Mouse (Mus musculus) midbrain, embryonic 16.5 days (tissue): ENCODE measurements at regions not wholly inside any gene's neighbourhood (a gene's known extent, or its start where the extent isn't known, plus 50 kb on each side); places are given as distances from the start of the nearest gene placed in this dataset.

ENCODE experiments used
- ATAC-seq: fragments of 200-750 bp; cut with Nextera tagmentation; 2 replicates; pipeline ENCODE4 v1.8.0; 2017; ENCODE audit warnings: moderate TSS enrichment
- H3K27ac ChIP-seq: fragments of 300-500 bp; sonication (generic); 2 replicates; pipeline ENCODE4 v1.5.1; 2014; ENCODE audit warnings: mild to moderate bottlenecking, low read length, mixed read lengths
- H3K27me3 ChIP-seq: fragments of 300-500 bp; sonication (generic); 2 replicates; pipeline ENCODE4 v1.6.1; 2014; ENCODE audit warnings: low read depth, low read length, mixed read lengths; ENCODE audit not compliant: control insufficient read depth, insufficient read depth
- H3K36me3 ChIP-seq: fragments of 300-500 bp; sonication (generic); 2 replicates; pipeline ENCODE4 v1.6.1; 2014; ENCODE audit warnings: mild to moderate bottlenecking, low read length, moderate library complexity, mixed read lengths; ENCODE audit not compliant: control insufficient read depth, insufficient read depth
- H3K4me1 ChIP-seq: fragments of 300-500 bp; sonication (generic); 2 replicates; pipeline ENCODE4 v1.6.1; 2014; ENCODE audit warnings: mild to moderate bottlenecking, low read length, mixed read lengths; ENCODE audit not compliant: control insufficient read depth, insufficient read depth
- H3K4me2 ChIP-seq: fragments of 300-500 bp; sonication (generic); 2 replicates; pipeline ENCODE4 v1.6.1; 2014; ENCODE audit warnings: mild to moderate bottlenecking, low read length, mixed read lengths
- H3K4me3 ChIP-seq: fragments of 300-500 bp; sonication (generic); 2 replicates; pipeline ENCODE4 v1.5.1; 2014; ENCODE audit warnings: low read depth, mild to moderate bottlenecking, low read length, moderate library complexity, mixed read lengths
- H3K9ac ChIP-seq: fragments of 300-500 bp; sonication (generic); 2 replicates; pipeline ENCODE4 v1.6.1; 2014; ENCODE audit warnings: low read depth, low read length, mixed read lengths
- H3K9me3 ChIP-seq: fragments of 300-500 bp; sonication (generic); replicated peaks from 2 replicates; pipeline ENCODE4 v1.6.1; 2014; ENCODE audit warnings: mild to moderate bottlenecking, low read length, mixed read lengths; ENCODE audit not compliant: control insufficient read depth, poor library complexity, severe bottlenecking
- WGBS: fragments of 180-500 bp; shearing (Covaris S2); extraction: QIAGEN DNeasy Blood & Tissue Kit; methylation state at CpG from one replicate; pipeline ENCODE4 v1.1.7; 2014; 5-methylcytosine and 5-hydroxymethylcytosine counted together

DNA sequence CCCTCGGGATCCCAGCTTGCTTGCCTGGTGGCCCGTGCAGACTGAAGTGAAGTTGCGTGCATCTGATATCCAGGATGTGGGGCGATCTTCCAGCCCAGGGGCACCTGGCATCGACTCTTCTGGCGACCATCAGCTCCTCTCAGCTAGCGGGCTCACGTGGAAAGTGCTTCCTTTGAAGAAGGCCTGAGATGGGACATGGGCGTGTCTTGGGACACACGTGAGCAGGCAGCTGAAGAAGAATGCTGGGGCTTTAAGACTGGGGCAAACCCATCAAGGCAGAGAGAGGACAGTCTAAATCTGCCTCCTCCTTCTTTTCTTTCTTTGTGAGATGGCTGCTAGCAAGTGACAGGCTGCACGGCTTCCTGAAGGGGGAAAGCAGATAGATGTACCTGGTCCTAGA, 142.3 kb upstream of the Mrps10 start:
- H3K9me3 ChIP-seq = no peaks in the 10 kb centered on the region
- no peak overlapping the region for H3K4me3 ChIP-seq
- no peak overlapping the region for H3K4me2 ChIP-seq
- no peaks in the 10 kb centered on the region for H3K27me3 ChIP-seq
- peaks cover 10% of the 10 kb centered on the region for H3K36me3 ChIP-seq
- H3K9ac ChIP-seq = no peak overlapping the region
- no peak for ATAC-seq
- no peak overlapping the region for H3K27ac ChIP-seq
- peaks cover 3% of the 10 kb centered on the region; the same call in 1 of the 2 replicates for H3K4me1 ChIP-seq
- WGBS = 65% methylated on average over 11 of the region's 11 CpGs

DNA sequence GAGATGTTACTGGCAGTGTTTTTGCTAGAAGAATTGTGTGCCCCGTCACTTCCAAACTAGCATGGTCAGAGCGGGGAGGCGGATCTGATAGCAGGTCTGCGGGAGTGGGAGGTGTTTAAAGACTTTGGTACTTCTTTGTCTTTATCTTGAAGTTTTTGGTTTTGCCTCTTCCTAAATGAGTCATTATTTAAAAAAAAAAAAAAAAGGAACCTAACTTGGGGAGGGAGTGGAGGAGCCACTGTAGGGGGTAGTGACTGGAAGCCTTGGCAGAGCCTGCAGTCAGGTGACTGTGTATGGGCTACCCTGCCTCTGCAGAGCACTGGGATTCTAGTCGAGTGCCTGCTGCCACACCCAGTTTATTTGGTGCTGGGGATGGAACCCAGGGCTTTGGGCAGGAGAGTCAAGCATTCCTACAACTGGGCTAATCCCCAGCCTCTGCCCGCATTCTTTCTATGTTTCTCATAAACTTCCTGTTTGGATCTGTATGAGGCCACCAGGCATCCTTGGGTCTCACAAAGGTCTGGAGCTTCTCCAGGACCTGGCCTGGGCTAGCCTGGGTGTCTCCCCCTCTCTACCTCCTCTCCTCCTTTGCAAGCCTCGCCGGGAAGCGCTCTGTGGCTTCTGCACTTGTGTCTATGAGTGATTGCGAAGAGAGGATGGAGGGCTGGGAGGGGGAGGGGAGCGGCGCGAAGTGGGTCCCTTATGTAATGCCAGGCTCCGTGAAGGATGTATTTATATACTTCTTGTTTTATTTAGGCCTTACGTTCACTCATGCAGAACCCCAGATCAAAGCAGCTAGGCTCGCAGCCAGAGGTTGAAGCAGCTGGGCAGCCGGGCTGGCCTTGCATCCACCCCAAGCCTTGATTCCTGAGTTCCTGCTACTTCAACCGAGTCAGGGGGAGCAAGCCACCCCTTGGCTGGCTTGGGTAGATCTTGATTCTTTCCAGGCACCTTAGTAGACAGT, 143.1 kb upstream of the Mrps10 start:
- Histone ChIP-seq H3K4me2 (no peak overlapping the region), H3K27ac (no peak overlapping the region), H3K27me3 (no peaks in the 10 kb centered on the region), H3K9me3 (no peaks in the 10 kb centered on the region), H3K4me1 (peaks cover 3% of the 10 kb centered on the region; the same call in 1 of the 2 replicates), H3K4me3 (no peak overlapping the region), H3K9ac (no peak overlapping the region), H3K36me3 (0 out of 2 replicates have a peak, but pooled peaks cover 4% of the 10 kb centered on the region)
- 55% methylated on average over 18 of the region's 18 CpGs for WGBS
- ATAC-seq = no peak

DNA sequence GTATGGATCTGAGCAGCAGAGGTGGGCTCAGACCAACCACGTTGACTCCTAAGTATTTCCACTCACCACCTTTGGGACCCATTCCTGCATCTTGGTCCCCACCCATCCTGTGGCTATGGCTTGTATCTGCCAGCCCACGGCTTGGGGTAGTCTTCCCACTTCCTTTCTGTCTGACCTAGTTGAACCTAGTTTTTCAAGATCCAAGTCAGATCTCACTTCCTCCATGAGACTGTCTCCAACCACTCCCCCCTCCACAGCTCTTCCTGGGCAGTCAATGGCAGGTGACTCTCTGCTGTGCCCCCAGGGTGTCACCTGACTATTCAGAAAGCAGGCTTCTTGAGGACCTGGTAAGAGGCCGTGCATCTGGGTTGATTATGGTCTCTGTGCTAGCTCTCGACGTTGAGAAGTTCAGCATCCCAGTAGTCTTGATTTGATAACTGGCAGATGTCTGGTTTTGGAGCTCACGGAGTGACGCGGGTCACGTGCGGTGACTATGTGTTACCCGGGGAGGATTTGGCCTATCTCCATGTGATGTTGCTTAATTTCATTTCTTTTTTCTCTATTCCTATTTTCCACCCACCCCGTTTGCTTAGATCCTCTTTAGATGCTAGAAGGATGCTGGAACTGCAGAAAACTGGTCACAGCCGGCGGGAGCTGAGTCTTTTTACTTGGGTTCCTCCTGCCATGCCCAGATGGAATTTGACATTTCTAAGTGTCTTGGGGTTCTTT, 147.5 kb upstream of the Mrps10 start:
- H3K36me3 ChIP-seq = no peaks in the 10 kb centered on the region
- 96% methylated on average over 14 of the region's 14 CpGs for WGBS
- H3K9me3 ChIP-seq = no peaks in the 10 kb centered on the region
- H3K27ac ChIP-seq = no peak overlapping the region
- H3K4me1 ChIP-seq = peaks cover 3% of the 10 kb centered on the region; the same call in 1 of the 2 replicates
- no peak overlapping the region for H3K4me3 ChIP-seq
- H3K4me2 ChIP-seq = no peak overlapping the region
- ATAC-seq = no peak
- no peaks in the 10 kb centered on the region for H3K27me3 ChIP-seq
- H3K9ac ChIP-seq = no peak overlapping the region

DNA sequence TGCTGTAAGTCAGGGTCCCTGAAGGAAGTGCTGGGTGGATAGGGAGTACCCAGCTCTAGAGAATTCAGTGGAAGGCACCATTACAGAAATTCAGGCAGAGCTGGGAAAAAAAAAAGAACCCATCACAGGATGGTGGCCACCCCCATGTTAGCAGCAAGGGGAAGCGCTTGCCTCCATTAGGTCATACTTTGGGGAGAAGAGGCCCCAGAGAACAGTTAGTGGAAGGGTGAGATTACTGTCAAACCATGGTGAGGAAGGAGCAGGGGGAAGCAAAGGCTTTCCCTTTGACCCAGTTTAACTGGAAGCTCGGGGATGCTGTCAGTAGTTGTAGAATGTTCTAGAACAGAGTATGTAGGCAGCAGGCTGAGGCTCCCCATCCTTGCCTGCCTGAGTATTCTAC, 148.8 kb upstream of the Mrps10 start:
- WGBS = 92% methylated on average over 2 of the region's 2 CpGs
- Histone ChIP-seq H3K9ac (no peak overlapping the region), H3K4me2 (no peak overlapping the region), H3K27me3 (no peaks in the 10 kb centered on the region), H3K36me3 (no peaks in the 10 kb centered on the region), H3K9me3 (no peaks in the 10 kb centered on the region), H3K4me3 (no peak overlapping the region), H3K27ac (no peak overlapping the region), H3K4me1 (no peaks in the 10 kb centered on the region)
- no peak for ATAC-seq

DNA sequence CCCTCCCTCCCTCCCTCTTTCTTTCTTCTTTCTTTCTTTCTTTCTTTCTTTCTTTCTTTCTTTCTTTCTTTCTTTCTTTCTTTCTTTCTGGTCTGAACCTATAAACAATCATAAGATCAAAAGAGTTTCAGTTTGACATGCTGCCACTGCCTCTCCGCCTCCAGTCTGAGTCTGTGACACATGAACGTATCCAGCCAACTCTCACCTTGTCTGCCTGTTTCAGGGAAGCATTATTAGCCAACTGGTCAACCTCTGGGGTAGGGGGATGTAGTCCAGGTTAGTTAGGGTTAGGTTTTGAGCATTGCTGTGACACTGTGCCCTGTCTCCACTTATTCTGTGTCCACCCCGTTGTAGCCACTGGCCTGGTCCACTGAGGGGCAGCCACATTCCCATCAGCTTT, 152.2 kb upstream of the Mrps10 start:
- no peaks in the 10 kb centered on the region for H3K27me3 ChIP-seq
- WGBS = 90% methylated on average over 3 of the region's 3 CpGs
- no peak overlapping the region for H3K9ac ChIP-seq
- no peaks in the 10 kb centered on the region for H3K36me3 ChIP-seq
- ATAC-seq = no peak
- H3K9me3 ChIP-seq = no peaks in the 10 kb centered on the region
- no peak overlapping the region for H3K27ac ChIP-seq
- no peak overlapping the region for H3K4me3 ChIP-seq
- no peak overlapping the region for H3K4me2 ChIP-seq
- no peaks in the 10 kb centered on the region for H3K4me1 ChIP-seq

DNA sequence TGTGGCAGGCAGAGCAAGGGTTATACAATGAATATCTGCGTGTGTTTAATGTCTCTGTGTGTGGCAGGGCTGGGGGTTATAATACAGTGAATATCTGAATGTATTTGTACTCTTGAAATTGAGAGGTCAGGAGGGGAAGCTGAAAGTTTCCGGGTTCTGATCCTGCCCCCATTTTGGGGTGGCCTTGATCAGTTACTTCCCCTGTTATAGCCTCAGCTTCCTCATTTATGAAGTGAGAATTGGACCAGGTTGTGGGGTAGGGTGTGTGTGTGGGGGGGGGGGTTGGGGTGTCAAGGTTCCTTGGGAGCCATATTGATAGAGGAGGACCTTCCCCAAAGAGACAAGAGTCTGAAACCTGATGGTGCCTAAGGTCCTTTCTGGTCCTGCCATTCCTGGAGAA, 152.8 kb upstream of the Mrps10 start:
- H3K27me3 ChIP-seq = no peaks in the 10 kb centered on the region
- H3K9me3 ChIP-seq = no peaks in the 10 kb centered on the region

DNA sequence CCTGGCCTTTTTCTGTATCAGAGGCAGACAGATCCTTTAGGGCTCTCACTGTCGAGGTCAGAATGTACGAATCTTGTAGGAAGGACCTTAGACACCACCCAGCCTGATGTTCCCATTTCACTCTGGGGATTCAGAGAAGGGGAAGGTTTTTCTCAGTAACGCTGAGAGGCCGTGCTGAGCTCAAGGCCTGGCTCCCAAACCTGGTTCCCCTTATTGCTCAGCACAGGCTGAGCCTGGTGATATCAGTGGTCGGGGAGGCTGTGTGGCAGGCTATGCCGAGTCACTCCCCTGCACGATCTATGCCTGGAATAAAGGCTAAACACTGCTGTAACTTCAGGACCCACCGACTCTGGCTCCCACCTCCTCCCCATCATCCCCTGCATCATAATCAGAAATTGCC, 154.6 kb upstream of the Mrps10 start:
- no peak for ATAC-seq
- H3K4me1 ChIP-seq = no peaks in the 10 kb centered on the region
- WGBS = 96% methylated on average over 8 of the region's 8 CpGs
- H3K4me3 ChIP-seq = no peak overlapping the region
- H3K36me3 ChIP-seq = no peaks in the 10 kb centered on the region
- no peaks in the 10 kb centered on the region for H3K9me3 ChIP-seq
- H3K27ac ChIP-seq = no peak overlapping the region
- H3K4me2 ChIP-seq = no peak overlapping the region
- H3K27me3 ChIP-seq = no peaks in the 10 kb centered on the region
- no peak overlapping the region for H3K9ac ChIP-seq

More for the DNA sequence above, 152.8 kb upstream of the Mrps10 start:
- Histone ChIP-seq H3K27ac (no peak overlapping the region), H3K4me3 (no peak overlapping the region), H3K4me2 (no peak overlapping the region), H3K36me3 (no peaks in the 10 kb centered on the region), H3K4me1 (no peaks in the 10 kb centered on the region), H3K9ac (no peak overlapping the region)
- WGBS = 94% methylated on average over 2 of the region's 2 CpGs
- ATAC-seq = no peak

DNA sequence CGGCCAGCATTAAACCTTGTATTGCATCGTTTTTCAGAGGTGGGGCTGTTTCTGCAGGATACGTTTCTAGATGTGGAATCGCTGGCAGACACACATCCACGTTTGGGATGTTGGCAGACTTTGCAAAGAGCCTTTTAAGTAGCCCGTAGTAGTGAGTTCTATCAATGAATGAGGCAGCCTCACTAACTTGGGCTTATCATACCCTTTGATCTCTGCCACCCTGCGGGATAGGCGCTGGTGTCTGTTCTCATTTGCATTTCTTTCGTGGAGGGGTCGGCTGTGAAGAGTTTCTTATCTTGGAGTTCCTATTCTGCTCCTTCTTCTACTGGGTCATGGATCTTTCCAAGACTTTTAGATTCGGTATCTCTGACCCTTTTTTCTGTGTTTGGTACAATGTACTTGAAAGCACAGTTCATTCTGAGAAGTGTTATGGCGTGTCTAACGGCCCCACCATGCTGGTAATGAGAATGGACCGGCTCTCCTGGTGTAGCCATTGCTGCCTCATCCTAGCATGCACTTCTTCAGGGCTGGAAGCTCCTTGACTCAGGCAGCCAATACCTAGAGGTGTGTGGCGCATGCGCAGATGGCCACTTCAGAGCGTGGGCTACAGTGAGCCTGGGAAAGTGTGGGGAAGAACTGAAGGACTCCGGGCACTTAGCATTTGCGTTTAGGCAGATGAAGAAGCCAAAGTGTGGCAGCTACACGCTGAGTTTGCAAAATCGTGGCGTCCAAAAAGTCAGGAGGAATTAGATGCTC, 158.1 kb upstream of the Mrps10 start:
- Histone ChIP-seq H3K27ac (no peak overlapping the region), H3K4me3 (no peak overlapping the region), H3K4me2 (no peak overlapping the region), H3K4me1 (no peaks in the 10 kb centered on the region), H3K36me3 (no peaks in the 10 kb centered on the region), H3K9ac (no peak overlapping the region), H3K27me3 (no peaks in the 10 kb centered on the region), H3K9me3 (no peaks in the 10 kb centered on the region)
- WGBS = 80% methylated on average over 22 of the region's 22 CpGs
- no peak for ATAC-seq
